Mouse (Mus musculus): ENCODE data around the gene Elovl5.
"Not testable (repeated sequence)": the region's sequence is repeated elsewhere in the genome, so short reads cannot be mapped to it uniquely, and the experiment has no call there.

Elovl5 gene

DNA sequence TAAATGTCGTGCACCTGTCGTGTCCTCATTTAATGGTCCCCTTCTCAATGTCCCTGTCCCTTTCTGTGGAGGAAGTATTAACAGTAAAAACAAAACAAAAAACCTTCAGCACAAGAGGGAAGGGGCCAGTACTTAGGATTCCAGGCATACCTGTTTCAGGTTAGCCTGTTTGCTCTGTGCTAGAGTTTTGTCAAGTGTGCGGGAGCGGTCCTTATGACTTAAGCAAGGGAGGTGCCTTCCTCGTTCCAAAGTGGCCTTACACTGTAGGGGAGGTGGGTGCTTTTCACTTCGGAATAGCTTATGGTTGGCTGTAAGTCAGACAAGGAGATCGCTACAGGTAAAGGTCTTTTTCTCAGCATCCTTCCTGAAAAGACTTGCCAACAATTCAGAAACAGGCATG lies 49.7 kb downstream of the Elovl5 start:
- ChIA-PET POLR2A (interaction anchor here in 3 of 4 experiments (0.5 to 2.3 kb wide), 6 partner anchors 9 to 354 kb away, joined by 3 to 8 read pairs (median 5); no protein-coding TSS in a partner anchor), CTCF (interaction anchor here in 2 of 4 experiments (0.6 to 1.6 kb wide), 2 partner anchors 39 to 124 kb away, joined by 4 to 11 read pairs; no protein-coding TSS in a partner anchor)

DNA sequence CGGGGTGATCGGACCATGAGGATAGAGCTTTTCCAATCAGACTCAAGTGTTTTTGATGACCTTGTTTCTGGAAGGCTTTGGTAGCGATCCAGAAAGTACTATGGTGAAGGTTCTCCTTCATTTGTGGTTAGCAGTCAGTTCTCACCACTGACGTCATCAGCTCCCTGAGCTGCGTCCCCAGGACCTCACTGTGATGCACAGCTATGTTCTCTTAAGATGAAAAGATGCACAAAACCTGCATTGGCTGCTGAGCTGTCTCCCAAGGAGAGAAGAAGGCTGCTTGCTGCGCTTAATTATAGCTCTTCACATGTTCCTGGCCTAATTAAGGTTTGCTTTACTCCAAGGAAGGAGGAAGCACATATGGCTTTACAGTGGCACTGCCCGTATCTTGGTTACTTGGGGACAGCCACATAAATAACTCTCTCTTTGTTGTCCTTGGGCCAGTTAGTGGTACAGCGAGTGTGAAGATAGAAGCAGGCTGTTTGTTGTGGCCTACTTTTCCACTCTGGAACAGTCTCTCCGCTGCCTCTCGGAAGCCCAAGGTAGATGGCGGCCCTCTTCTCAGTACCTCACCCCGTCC lies 50.5 kb downstream of the Elovl5 start:
- CTCF ChIA-PET, result interaction anchor here in 2 of 4 experiments (0.6 to 1.6 kb wide), 2 partner anchors 38 to 125 kb away, joined by 4 to 11 read pairs; no protein-coding TSS in a partner anchor
- POLR2A ChIA-PET, result interaction anchor here in 2 of 4 experiments (0.6 to 2.3 kb wide), 3 partner anchors 10 to 38 kb away, joined by 3 to 8 read pairs (median 3); no protein-coding TSS in a partner anchor

DNA sequence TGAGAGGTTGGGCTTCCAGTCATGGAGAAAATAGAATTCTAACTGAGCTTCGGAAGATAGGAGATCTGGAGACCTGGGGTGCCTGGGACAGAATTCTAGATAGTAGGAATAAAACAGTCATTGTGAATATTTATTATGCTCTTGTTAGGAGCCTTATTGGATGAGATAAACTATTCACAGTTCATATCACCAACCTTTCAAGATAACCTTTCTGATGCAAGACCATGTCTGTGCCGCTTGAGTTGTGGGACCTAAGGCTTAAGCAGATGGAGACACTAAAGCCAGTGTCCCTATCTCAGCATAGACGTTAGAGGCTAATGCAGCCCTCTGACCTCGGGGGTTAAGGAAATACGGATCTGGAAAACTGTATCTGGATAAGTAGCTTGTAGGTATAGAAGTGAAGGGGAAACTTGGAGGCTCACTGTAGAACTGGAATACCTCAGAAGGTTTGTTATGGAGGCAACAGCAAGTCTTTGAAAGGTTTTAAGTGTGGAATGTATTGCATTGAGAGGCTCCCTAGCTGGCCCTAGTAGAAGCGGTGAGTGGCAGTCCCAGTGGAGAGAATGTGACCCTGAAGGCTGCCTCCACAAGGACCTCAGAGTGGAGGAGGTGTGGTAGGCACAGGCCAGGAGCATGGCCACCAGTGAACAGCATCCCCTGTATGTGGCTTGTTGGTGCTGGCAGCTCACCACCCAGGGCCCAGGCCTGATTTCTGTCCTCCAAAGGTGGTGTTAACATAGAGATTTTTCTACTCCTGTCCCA lies 52.2 kb downstream of the Elovl5 start:
- POLR2A ChIA-PET, result no interaction called here

DNA sequence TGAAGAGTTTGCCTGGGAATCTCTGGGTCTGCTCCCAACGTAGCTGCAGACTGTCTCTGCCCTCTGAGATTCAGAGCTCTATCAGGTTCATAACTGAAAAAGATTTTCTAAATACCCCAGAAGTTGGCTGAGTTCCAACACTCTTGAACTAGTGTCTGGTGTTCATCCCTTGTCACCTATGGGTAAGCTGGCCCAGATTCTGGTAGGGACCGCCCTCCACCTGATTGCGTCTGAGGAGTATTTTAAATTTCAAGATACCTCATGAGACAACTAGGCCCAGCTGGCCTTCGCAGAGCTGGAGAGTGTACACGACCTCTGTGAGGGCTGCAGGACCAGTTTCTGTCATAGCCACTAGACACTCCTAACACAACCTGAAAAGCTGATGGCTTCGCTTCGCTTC lies 61.8 kb downstream of the Elovl5 start:
- ChIA-PET POLR2A (no interaction called here), CTCF (no interaction called here)

More for the DNA sequence above, 52.2 kb downstream of the Elovl5 start:
- CTCF ChIA-PET, result no interaction called here

DNA sequence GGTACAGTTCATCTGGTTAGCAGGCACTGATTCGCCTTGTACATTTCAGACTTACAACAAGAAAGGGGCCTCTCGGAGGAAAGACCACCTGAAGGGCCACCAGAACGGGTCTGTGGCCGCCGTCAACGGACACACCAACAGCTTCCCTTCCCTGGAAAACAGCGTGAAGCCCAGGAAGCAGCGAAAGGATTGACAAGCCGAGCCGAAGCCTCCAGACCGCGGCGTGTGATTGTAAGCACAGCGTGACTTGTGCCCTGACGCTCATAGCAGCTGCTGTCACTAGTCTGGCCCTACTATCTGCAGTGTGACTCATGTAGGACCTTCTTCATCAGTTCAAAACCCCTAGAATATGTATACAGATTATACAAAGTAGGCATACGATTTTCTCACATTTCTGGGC lies 65.5 kb downstream of the Elovl5 start:
- CTCF ChIA-PET, result interaction anchor here in 1 of 4 experiments (0.6 kb wide), 1 partner anchor 192 kb away, joined by 3 read pairs; no protein-coding TSS in a partner anchor
- POLR2A ChIA-PET, result no interaction called here

DNA sequence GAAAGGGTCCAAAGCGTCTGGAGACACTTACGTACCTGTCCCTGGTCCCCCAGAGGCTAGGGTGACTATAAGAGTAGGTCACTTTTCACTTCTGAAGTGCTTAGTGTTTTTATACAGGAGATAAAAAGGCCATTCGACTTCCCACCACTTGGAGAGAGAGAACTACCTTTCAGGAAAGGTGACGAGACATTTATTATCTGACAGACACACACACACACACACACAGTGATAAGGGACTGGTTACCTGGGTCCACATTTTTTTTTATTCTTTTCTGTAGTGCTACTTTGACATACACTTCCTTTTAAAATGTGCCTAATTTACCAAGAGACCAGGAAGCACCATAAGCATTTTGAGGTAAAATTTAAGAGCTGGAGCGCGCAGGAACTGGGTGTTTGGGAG lies 66.4 kb downstream of the Elovl5 start:
- CTCF ChIA-PET, result no interaction called here
- POLR2A ChIA-PET, result no interaction called here

DNA sequence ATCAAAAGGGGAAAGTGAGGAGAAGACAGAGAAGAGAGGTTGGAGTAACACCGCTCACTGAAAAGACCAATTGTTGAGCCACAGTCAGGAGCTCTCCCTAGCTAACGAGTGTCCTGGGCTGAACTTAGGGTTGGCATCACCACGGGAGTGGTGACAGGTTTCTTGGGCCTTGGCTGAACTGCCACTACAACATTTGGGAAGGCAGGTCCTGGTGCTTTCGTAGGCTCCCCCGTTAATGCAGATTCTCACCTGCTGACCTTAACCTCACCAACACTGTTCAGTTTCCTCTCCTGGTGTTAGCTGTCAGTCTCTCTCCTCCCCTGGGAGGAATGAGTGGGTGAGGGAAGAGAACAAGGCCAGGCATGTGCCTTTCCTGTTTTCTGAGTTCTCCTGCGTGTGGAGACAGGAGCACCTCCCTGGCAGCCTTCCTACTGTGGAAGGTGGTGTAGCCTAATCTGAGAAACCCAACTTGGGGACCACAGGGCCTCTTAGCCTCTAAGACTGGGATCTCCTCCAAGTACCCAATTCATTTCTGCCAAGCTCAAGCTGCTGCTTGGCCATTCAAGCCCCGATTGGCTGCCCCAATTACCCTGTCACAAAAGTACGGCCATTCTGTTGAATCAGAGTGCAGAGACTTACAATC lies 69.1 kb downstream of the Elovl5 start:
- CTCF ChIA-PET, result interaction anchor here in 2 of 4 experiments (0.6 to 1.2 kb wide), 2 partner anchors 19 to 152 kb away, joined by 3 read pairs; no protein-coding TSS in a partner anchor
- POLR2A ChIA-PET, result interaction anchor here in 1 of 4 experiments (0.7 kb wide), 1 partner anchor 30 kb away, joined by 3 read pairs; no protein-coding TSS in a partner anchor

DNA sequence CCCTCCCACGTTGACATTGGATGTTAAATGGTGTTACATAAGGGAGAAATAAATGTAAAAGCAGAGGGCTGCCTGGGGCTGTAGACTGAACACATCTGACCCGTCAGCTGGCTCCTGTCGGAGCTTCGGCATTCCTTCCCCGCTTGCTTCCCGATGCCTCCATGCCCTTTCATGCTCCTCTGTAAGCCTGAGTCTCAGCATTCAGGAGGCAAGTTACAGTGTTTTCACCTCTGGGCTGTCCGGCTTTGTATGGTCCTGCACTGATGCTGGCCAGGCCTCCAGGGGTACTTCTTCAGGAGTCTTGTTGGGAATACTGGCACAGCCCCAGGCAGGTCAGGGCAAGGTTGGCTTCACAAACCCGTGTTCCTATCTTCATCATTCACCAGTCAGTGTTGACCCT lies 72.5 kb downstream of the Elovl5 start:
- ChIA-PET CTCF (interaction anchor here in 2 of 4 experiments (0.6 to 2.0 kb wide), 2 partner anchors 16 to 50 kb away, joined by 5 to 11 read pairs; no protein-coding TSS in a partner anchor), POLR2A (no interaction called here)

DNA sequence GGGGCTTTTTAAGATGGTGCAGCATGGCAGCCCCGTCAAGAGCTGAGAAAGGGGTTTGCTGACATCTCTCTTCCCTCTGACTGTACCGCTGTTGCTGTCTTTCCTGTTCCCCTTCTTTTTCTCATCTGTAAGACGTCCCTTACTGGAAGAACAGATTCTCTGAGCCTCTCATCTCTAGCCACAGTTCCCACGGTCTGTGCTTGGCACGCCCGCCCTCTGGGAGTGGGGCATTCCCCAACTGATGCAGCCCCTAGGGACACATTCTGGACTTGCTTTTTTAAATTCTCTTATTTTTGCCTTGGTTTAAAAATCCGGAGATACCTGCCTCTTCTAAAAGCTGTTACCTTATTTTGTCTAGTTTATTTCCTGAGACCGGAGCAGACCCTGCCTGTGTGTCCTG lies 73.1 kb downstream of the Elovl5 start:
- ChIA-PET CTCF (interaction anchor here in 1 of 4 experiments (2.0 kb wide), 1 partner anchor 16 kb away, joined by 5 read pairs; no protein-coding TSS in a partner anchor), POLR2A (no interaction called here)

DNA sequence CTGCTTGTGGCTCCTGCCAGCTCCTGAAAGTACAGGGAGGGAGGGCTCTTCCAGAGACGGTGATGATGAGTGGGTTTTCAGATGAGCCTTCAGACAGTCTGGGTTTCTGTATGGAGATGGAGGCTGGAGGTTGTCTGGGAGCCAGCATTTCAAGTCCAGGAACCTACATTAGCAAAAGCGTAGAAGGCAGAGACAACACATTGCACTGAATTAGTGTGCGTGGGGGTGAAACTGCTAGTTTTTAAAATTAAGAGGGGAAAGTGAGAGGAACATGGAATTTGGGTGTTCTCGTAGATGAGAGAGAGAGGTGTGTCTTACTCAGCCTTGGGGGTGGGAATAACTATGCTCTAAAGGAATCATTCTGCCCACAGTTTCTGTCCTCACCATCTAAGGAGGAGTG lies 74.5 kb downstream of the Elovl5 start:
- ChIA-PET POLR2A (no interaction called here), CTCF (interaction anchor here in 1 of 4 experiments (0.6 kb wide), 1 partner anchor 27 kb away, joined by 3 read pairs; no protein-coding TSS in a partner anchor)

DNA sequence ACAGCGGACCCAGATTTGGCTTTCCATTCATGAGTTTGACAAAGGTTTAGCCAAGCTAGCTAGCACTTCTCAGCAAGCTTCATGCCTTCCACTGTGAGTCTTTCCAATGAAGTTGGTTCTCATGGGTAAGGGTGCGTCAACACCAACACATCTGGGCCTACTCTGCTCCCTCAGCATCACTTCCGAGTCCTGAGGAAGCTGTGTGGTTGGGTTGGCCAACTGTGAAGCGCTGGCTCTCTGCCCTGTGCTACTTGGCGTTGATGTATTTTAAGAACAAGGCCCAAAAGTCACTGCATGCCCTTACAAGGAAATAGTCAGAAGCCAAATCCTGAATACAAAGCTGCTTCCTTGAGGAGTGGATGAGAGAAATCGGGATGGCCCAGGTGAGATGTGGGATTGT lies 75.1 kb downstream of the Elovl5 start:
- CTCF ChIA-PET, result interaction anchor here in 2 of 4 experiments (0.6 kb wide), 2 partner anchors 28 kb away, joined by 3 read pairs; no protein-coding TSS in a partner anchor
- POLR2A ChIA-PET, result no interaction called here

DNA sequence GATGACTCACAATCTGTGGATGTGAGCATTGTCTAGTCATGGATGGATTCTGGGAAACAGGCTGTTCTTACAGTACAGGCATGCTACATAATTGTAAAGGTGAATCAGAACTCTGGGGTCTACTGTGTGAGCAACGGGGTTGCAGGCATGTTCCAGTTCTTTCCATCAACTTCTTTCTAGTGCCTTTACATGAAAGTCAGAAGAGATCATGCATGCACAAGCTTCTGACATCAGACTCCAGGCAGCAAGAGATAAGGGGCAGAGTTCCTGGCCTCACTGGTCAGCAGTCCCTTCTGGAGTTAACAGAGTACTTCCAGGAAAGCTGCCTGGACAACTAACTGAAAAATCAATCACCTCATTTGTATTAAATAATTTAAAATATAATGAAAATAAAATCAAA lies 75.9 kb downstream of the Elovl5 start:
- ChIA-PET CTCF (interaction anchor here in 1 of 4 experiments (0.8 kb wide), 1 partner anchor 12 kb away, joined by 3 read pairs; no protein-coding TSS in a partner anchor), POLR2A (no interaction called here)

DNA sequence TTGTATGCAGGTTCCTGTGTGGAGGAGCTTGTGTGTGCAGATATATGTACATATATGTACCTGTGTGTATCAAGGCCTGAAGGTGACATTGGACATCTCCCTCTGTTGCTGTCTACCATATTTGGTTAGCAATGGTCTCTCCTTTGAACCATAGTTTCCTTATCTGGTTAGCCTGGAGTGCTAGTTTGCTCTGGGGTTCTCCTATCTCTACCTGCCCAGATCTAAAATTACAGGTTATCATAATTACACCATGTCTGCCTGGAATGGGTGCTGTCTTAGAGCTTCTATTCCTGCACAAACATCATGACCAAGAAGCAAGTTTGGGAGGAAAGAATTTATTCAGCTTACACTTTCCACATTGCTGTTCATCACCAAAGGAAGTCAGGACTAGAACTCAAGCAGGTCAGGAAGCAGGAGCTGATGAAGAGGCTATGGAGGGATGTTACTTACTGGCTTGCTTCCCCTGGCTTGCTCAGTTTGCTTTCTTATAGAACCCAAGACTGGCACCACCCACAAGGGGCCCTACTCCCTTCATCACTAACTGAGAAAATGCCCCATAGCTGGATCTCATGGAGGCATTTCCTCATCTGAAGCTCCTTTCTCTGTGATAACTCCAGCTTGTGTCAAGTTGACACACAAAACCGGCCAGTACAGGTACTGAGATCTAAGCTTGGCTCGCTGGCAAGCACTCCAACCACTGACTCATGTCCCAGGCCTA lies 76.5 kb downstream of the Elovl5 start:
- CTCF ChIA-PET, result interaction anchor here in 1 of 4 experiments (0.8 kb wide), 1 partner anchor 12 kb away, joined by 3 read pairs; no protein-coding TSS in a partner anchor
- POLR2A ChIA-PET, result not testable (repeated sequence)

DNA sequence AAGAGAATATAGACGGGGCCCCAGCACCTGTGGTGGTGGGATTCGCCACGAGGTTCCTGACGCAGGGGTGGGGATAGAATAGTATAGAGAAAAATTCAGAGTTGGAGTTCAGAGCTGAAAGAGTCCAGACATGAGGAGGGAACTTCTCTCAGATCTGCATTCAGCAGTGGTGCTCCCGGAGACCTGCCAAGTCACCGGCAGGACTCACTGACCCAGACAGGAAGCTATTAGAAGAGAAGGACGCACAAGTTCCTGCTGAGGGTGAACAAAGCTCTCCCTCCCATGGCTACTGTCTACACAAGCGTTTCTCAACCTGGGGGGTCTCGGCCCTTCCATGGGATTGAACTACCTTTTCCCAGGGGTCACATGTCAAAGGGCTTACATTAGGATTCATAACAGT lies 78.1 kb downstream of the Elovl5 start:
- ChIA-PET POLR2A (no interaction called here), CTCF (interaction anchor here in 3 of 4 experiments (0.6 to 1.6 kb wide), 3 partner anchors 10 to 11 kb away, joined by 3 to 7 read pairs (median 4); no protein-coding TSS in a partner anchor)

DNA sequence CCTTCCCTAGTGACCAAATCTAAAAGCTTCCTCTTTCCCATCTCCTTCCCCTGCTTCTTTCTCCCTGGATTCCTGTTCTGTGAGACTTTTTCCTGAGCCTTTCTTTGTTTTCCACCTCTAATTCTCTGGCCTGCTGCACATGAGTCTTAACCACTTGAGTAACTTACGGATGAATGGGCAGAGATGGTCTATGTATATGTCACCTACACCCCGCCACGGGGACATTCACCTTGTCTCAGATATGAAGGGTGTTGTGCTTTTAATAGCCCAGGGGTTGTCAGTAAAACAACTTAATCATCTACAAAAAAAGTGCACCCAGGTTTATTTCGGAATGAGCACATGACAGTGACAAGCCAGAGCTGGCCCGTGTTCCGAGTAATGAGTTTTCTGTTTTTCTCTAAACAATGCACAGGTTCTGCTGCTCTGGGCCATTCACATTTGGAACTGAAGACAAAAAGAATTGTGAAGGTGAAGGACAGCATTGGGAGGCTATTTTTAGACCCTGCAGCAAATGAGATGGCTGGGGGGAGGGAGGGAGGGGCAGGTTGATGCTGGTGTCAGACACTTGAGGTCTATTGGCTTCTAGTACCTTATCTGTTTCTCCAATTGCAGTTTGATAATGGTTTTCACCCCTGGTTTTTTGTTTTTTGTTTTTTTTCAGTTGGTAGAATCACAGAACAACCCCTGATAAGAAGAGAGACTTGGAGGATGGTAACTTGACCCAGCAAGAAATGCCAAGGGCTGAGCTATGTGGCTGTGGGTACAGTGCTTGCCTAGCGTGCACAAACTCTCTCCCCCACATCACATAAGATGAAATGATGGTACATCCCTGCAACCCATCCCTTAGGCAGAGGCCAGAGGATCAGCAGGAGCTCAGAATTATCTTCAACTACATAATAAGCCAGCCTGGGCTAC lies 83.7 kb downstream of the Elovl5 start:
- ChIA-PET CTCF (interaction anchor here in 1 of 4 experiments (1.5 kb wide), 1 partner anchor 199 kb away, joined by 4 read pairs; no protein-coding TSS in a partner anchor), POLR2A (interaction anchor here in 2 of 4 experiments (0.6 to 1.0 kb wide), 2 partner anchors 31 to 103 kb away, joined by 3 read pairs; no protein-coding TSS in a partner anchor)

DNA sequence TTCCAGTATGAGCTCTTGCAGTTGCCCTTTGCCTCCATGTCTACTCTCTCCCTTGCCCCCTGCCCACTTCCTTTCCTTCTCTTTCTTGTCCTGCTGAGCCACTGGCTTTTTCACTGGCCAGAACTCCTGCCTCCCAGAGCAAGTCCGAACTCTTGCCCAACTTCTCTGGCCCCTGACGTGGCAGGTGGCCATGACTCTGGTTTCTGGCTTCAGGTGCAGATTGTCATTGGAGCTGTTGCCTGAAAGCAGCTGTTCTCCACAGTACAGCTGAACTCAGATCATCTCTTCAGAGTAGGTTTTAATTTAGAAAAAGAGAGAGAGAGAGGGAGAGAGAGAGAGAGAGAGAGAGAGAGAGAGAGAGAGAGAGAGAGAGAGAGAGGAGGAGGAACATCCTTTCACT lies 86.1 kb downstream of the Elovl5 start:
- ChIA-PET CTCF (interaction anchor here in 3 of 4 experiments (0.6 to 1.2 kb wide), 3 partner anchors 12 to 201 kb away, joined by 3 to 5 read pairs (median 3); no protein-coding TSS in a partner anchor), POLR2A (interaction anchor here in 1 of 4 experiments (0.7 to 1.4 kb wide), 2 partner anchors 17 to 45 kb away, joined by 3 read pairs; no protein-coding TSS in a partner anchor)

DNA sequence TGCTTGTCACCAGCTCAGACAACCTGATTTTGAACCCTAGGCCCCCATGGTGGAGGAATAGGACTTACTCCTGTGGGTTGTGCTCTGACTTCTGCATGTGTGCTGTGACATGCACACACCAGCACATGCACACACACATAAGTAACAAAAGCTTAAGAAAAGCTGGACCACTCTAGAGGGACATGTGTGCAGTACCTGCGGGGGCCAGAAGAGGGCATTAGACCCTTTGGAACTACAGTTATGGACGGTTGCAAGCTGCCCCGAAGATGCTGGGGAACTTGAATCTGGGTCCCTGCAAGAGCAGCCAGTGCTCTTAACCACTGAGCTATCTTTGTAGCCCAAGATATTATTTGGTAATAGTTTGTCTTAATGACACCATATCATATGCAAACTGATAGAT lies 88.3 kb downstream of the Elovl5 start:
- CTCF ChIA-PET, result interaction anchor here (0.5 to 3.1 kb wide), 42 partner anchors 9 to 852 kb away, joined by 3 to 29 read pairs (median 4); no protein-coding TSS in a partner anchor
- POLR2A ChIA-PET, result interaction anchor here in 2 of 4 experiments (0.8 to 1.3 kb wide), 3 partner anchors 11 to 202 kb away, joined by 3 to 4 read pairs (median 3); no protein-coding TSS in a partner anchor

Data from embryonic stem cell, embryonic (primary cell).